ENCODE assay signal across 18 mouse cellular contexts in the genomic region with DNA sequence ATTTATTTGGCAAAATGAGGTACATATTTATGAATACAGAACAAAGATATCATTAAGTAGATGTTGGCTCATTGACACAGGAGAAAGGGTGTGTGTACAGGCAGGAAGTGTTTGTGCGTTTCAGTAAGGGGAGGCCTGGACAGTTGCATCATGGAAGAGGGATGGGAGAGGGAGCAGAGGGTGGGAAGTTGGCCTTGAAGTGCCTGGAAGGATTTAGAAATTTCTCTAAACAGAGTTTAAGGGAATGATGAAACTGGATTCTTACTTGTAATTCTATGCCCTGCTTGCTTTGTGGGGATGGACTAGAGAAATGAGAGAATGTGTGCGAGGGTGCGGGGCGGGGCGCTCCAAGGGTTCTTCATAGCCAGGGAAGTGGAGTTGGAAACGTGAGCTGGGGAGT. TPM values are rescaled to one million over a fixed set of nuclear protein-coding genes. Genes with fewer than 3 reads are reported as not detected.
DNase-seq lines count a peak whose midpoint lies in the region; ATAC-seq and TF ChIP-seq lines count a peak whose summit lies in the region.
"Had no signal": no experiment of that assay in that cellular context is flagged by ENCODE, and none has a peak within 500 bp of the region (broad histone marks: within the 10 kb centered on the region; RNA-seq: fewer than 3 reads in every experiment).

No protein-coding gene starts in this region.

- no peak overlapping the region for H3ac ChIP-seq in myocyte (ENCODE audit: control insufficient read depth, insufficient read length)

- H3K79me2 ChIP-seq in myocyte (ENCODE audit: control insufficient read depth, insufficient read depth) = peaks cover 42% of the 10 kb centered on the region

- H3K27ac ChIP-seq in lung, embryonic 16.5 days (ENCODE audit: low read length) = no peak overlapping the region
- no peak overlapping the region for H3K27ac ChIP-seq in midbrain, embryonic 15.5 days
- H3K27ac ChIP-seq: embryonic facial prominence, embryonic 12.5 days; hindbrain, embryonic 14.5 days; neural tube, embryonic 12.5 days had no signal

- no peak overlapping the region for H3K4me2 ChIP-seq in lung, embryonic 16.5 days (ENCODE audit: low read depth, low read length)
- H3K4me2 ChIP-seq in myocyte (ENCODE audit: low read depth) = peak overlapping the region; percentile 39
- no peak overlapping the region for H3K4me2 ChIP-seq in midbrain, embryonic 15.5 days
- H3K4me2 ChIP-seq: embryonic facial prominence, embryonic 12.5 days; hindbrain, embryonic 14.5 days; neural tube, embryonic 12.5 days had no signal

- 71% methylated on average over 6 of the region's 6 CpGs for WGBS in lung, embryonic 16.5 days
- 87% methylated on average over 6 of the region's 6 CpGs for WGBS in midbrain, embryonic 15.5 days

- intact Hi-C loops in heart, postnatal 14 days (cut with DNase I) = no loop called here

- no peaks in the 10 kb centered on the region for H3K4me1 ChIP-seq in lung, embryonic 16.5 days (replicated peaks; ENCODE audit: control insufficient read depth, insufficient read depth, low read length)
- H3K4me1 ChIP-seq in midbrain, embryonic 15.5 days = no peaks in the 10 kb centered on the region
- H3K4me1 ChIP-seq: neural tube, embryonic 12.5 days had no signal

- H3K9ac ChIP-seq in lung, embryonic 16.5 days (ENCODE audit: low read length) = no peak overlapping the region
- no peak overlapping the region for H3K9ac ChIP-seq in midbrain, embryonic 15.5 days
- H3K9ac ChIP-seq: embryonic facial prominence, embryonic 12.5 days; hindbrain, embryonic 14.5 days; liver, postnatal 0 days; neural tube, embryonic 12.5 days had no signal

- H3K36me3 ChIP-seq in lung, embryonic 16.5 days (ENCODE audit: control insufficient read depth, insufficient read depth, low read length) = 0 out of 2 replicates have a peak, but pooled peaks cover 2% of the 10 kb centered on the region
- H3K36me3 ChIP-seq in myocyte (ENCODE audit: control insufficient read depth, insufficient read depth) = peaks cover 9% of the 10 kb centered on the region
- H3K36me3 ChIP-seq in midbrain, embryonic 15.5 days (replicated peaks) = 0 out of 2 replicates have a peak, but pooled peaks cover 8% of the 10 kb centered on the region

- DNase-seq in heart, adult 11 months = peak; percentile 95
- DNase-seq in heart, postnatal 14 days = no peak
- peak; percentile 7 for DNase-seq in ovary, postnatal 36 days (ENCODE audit: low spot score)
- DNase-seq in ovary, postnatal 10 days (ENCODE audit: low spot score) = no peak
- no peak for DNase-seq in thymus, postnatal 10 days (ENCODE audit: low spot score in 2 of 2)
- DNase-seq: cerebellum, adult 2 months; kidney, postnatal 25 days; layer of hippocampus, adult 9-11 months; liver; liver, postnatal 0 days; right cerebral cortex, postnatal 14 days; thymus, postnatal 36 days had no signal

- H3K4me3 ChIP-seq in lung, embryonic 16.5 days (ENCODE audit: low read length) = no peak overlapping the region
- H3K4me3 ChIP-seq in myocyte = no peak overlapping the region
- H3K4me3 ChIP-seq in midbrain, embryonic 15.5 days = no peak overlapping the region
- H3K4me3 ChIP-seq: embryonic facial prominence, embryonic 12.5 days; neural tube, embryonic 12.5 days had no signal

- ATAC-seq in lung, embryonic 16.5 days (ENCODE audit: low read depth) = peak; percentile 38; the same call in 1 of the 2 replicates
- no peak for ATAC-seq in midbrain, embryonic 15.5 days (replicated peaks)

- no peak for TF ChIP-seq POLR2A in myocyte (IDR thresholded peaks at IDR 0.05; ENCODE audit: insufficient read length, low read depth)

- H3K27me3 ChIP-seq in lung, embryonic 16.5 days (ENCODE audit: control insufficient read depth, insufficient read depth, low read depth, low read length) = no peaks in the 10 kb centered on the region
- H3K27me3 ChIP-seq in myocyte (ENCODE audit: control insufficient read depth, insufficient read depth, insufficient read length) = no peaks in the 10 kb centered on the region
- no peaks in the 10 kb centered on the region for H3K27me3 ChIP-seq in midbrain, embryonic 15.5 days (replicated peaks)
- H3K27me3 ChIP-seq: embryonic facial prominence, embryonic 12.5 days; neural tube, embryonic 12.5 days had no signal

- H3K9me3 ChIP-seq in lung, embryonic 16.5 days (ENCODE audit: control insufficient read depth, low read length) = no peaks in the 10 kb centered on the region
- no peaks in the 10 kb centered on the region for H3K9me3 ChIP-seq in midbrain, embryonic 15.5 days
- H3K9me3 ChIP-seq: embryonic facial prominence, embryonic 12.5 days; neural tube, embryonic 12.5 days had no signal

TF ChIP-seq in myocyte, 11 proteins besides CTCF, POLR2A, EP300 and RAD21:
- TF ChIP-seq E2F4 (IDR thresholded peaks at IDR 0.05; ENCODE audit: insufficient read depth) (no peak), REST (IDR thresholded peaks at IDR 0.05; ENCODE audit: insufficient read depth, insufficient read length) (no peak), TCF12 (IDR thresholded peaks at IDR 0.05; ENCODE audit: insufficient read depth, poor library complexity, severe bottlenecking) (no peak), CEBPB (IDR thresholded peaks at IDR 0.05; ENCODE audit: insufficient read depth, poor library complexity, severe bottlenecking) (no peak), MYOD1 (IDR thresholded peaks at IDR 0.05; ENCODE audit: control insufficient read depth in 1 of 3, insufficient read length in 2 of 3, low read depth in 2 of 3) (no peak), POLR2AphosphoS2 (IDR thresholded peaks at IDR 0.05; ENCODE audit: insufficient read length, low read depth) (no peak), MYOG (IDR thresholded peaks at IDR 0.05; ENCODE audit: control insufficient read depth in 1 of 3, insufficient read depth in 1 of 3, insufficient read length in 2 of 3, low read depth in 2 of 3) (no peak), USF1 (IDR thresholded peaks at IDR 0.05; ENCODE audit: low read depth) (no peak), SRF (IDR thresholded peaks at IDR 0.05; ENCODE audit: control insufficient read depth, insufficient read length, low read depth) (no peak), TCF3 (IDR thresholded peaks at IDR 0.05; ENCODE audit: insufficient read length, low read depth) (no peak), MAX (IDR thresholded peaks at IDR 0.05; ENCODE audit: low read depth) (no peak)

RNA-seq across cellular contexts. Expression of a gene that starts 20.2 kb away (rescaled TPM):
- total RNA-seq in heart, postnatal 14 days (2021) = 10 to 100 TPM; 84.8 to 91.7 TPM
- polyA plus RNA-seq in lung, embryonic 16.5 days (2015; fragmentation: Nextera tagmentation; extraction: Ambion mirVana) = 11.3 and 12.4 TPM in 2 replicates
- 16.3 TPM for polyA plus RNA-seq in myocyte (2012; fragmentation: generic; extraction: Trizol)
- polyA plus RNA-seq in midbrain, embryonic 15.5 days (2015; fragmentation: Nextera tagmentation; extraction: Ambion mirVana) = 39.8 and 40.1 TPM in 2 replicates

Comparison
In these comparisons a context has a peak if more than half of its experiments do, and no peak if none do; other contexts are left out.
1. DNase-seq: peak in heart, adult 11 months (single experiment) and ovary, postnatal 36 days (single experiment); none in heart, postnatal 14 days (0 of 2), ovary, postnatal 10 days (single experiment) and thymus, postnatal 10 days (0 of 2).